Comparison of ENCODE assay signal across 9 mouse cellular contexts in genomic region chr7:98141206-98141605, GRCm38 (mm10). TPM values are rescaled to one million over a fixed set of nuclear protein-coding genes. Genes with fewer than 3 reads are reported as not detected.
DNase-seq lines count a peak whose midpoint lies in the region; ATAC-seq and TF ChIP-seq lines count a peak whose summit lies in the region.
"Had no signal": no experiment of that assay in that cellular context is flagged by ENCODE, and none has a peak within 500 bp of the region (broad histone marks: within the 10 kb centered on the region; RNA-seq: fewer than 3 reads in every experiment).

No protein-coding gene starts in this region.

- H3K27me3 ChIP-seq in forebrain, postnatal 0 days (ENCODE audit: insufficient read depth, low read length): no peaks in the 10 kb centered on the region
- peaks cover 7% of the 10 kb centered on the region; the same call in 1 of the 2 replicates for H3K27me3 ChIP-seq in forebrain, embryonic 10.5 days (ENCODE audit: poor library complexity, severe bottlenecking)
- H3K27me3 ChIP-seq in liver, embryonic 11.5 days (replicated peaks; ENCODE audit: control insufficient read depth, insufficient read depth, low read length): no peaks in the 10 kb centered on the region

- 0 out of 2 replicates have a peak, but pooled peaks have one; percentile 33 for ATAC-seq in forebrain, postnatal 0 days
- 0 out of 2 replicates have a peak, but pooled peaks have one; percentile 40 for ATAC-seq in common myeloid progenitor, adult 5-6 weeks (replicated peaks; ENCODE audit: low read depth, poor library complexity, severe bottlenecking)
- peak; percentile 48; the same call in 1 of the 2 replicates for ATAC-seq in liver, embryonic 11.5 days (replicated peaks; ENCODE audit: low FRiP score)

- no peak for DNase-seq in forebrain, postnatal 0 days
- no peak for DNase-seq in forebrain, embryonic 10.5 days (ENCODE audit: extremely low spot score, low spot score)
- peak; percentile 58 for DNase-seq in 3T3-L1 (ENCODE audit: low read depth, low spot score)
- DNase-seq in liver, embryonic 11.5 days (ENCODE audit: low spot score): no peak
- peak; percentile 52 for DNase-seq in thymus, postnatal 14 days
- no peak for DNase-seq in cerebellum, postnatal 36 days
- DNase-seq in frontal cortex, postnatal 36 days (ENCODE audit: low spot score in 2 of 2): no peak

- WGBS in forebrain, postnatal 0 days: 43% methylated on average over 3 of the region's 3 CpGs
- 63% methylated on average over 3 of the region's 3 CpGs for WGBS in forebrain, embryonic 10.5 days
- 68% methylated on average over 3 of the region's 3 CpGs for WGBS in liver, embryonic 11.5 days

- no peak overlapping the region for H3K9ac ChIP-seq in forebrain, postnatal 0 days
- H3K9ac ChIP-seq in liver, embryonic 11.5 days (ENCODE audit: low read depth, low read length): no peak overlapping the region
- H3K9ac ChIP-seq: midbrain, embryonic 12.5 days had no signal

- H3K4me3 ChIP-seq in forebrain, postnatal 0 days (ENCODE audit: low read depth, low read length): no peak overlapping the region
- no peak overlapping the region for H3K4me3 ChIP-seq in forebrain, embryonic 10.5 days
- no peak overlapping the region for H3K4me3 ChIP-seq in liver, embryonic 11.5 days (ENCODE audit: low read depth, low read length)
- H3K4me3 ChIP-seq: midbrain, embryonic 12.5 days had no signal

- no peaks in the 10 kb centered on the region for H3K4me1 ChIP-seq in forebrain, postnatal 0 days (ENCODE audit: insufficient read depth)
- peaks cover 37% of the 10 kb centered on the region for H3K4me1 ChIP-seq in forebrain, embryonic 10.5 days
- H3K4me1 ChIP-seq in liver, embryonic 11.5 days (replicated peaks; ENCODE audit: control insufficient read depth, insufficient read depth, low read length): peaks cover 18% of the 10 kb centered on the region

- H3K27ac ChIP-seq in forebrain, postnatal 0 days (ENCODE audit: low read depth, low read length): no peak overlapping the region
- H3K27ac ChIP-seq in forebrain, embryonic 10.5 days: no peak overlapping the region
- H3K27ac ChIP-seq in liver, embryonic 11.5 days (ENCODE audit: low read depth, low read length): no peak overlapping the region
- H3K27ac ChIP-seq: midbrain, embryonic 12.5 days had no signal

- peak; percentile 50 for TF ChIP-seq CTCF in forebrain, postnatal 0 days (IDR thresholded peaks at IDR 0.05; ENCODE audit: low read depth)

- no peaks in the 10 kb centered on the region for H3K36me3 ChIP-seq in forebrain, postnatal 0 days (ENCODE audit: insufficient read depth)
- H3K36me3 ChIP-seq in forebrain, embryonic 10.5 days (replicated peaks): no peaks in the 10 kb centered on the region
- no peaks in the 10 kb centered on the region; the same call in 1 of the 2 replicates for H3K36me3 ChIP-seq in liver, embryonic 11.5 days (ENCODE audit: control insufficient read depth, insufficient read depth, low read length)
- H3K36me3 ChIP-seq: midbrain, embryonic 12.5 days had no signal

- H3K4me2 ChIP-seq in forebrain, postnatal 0 days (ENCODE audit: low read depth): no peak overlapping the region
- no peak overlapping the region for H3K4me2 ChIP-seq in liver, embryonic 11.5 days
- H3K4me2 ChIP-seq: midbrain, embryonic 12.5 days had no signal

- no peaks in the 10 kb centered on the region for H3K9me3 ChIP-seq in forebrain, postnatal 0 days (ENCODE audit: low read length)
- no peaks in the 10 kb centered on the region for H3K9me3 ChIP-seq in forebrain, embryonic 10.5 days
- no peaks in the 10 kb centered on the region for H3K9me3 ChIP-seq in liver, embryonic 11.5 days (ENCODE audit: control insufficient read depth, low read length)
- H3K9me3 ChIP-seq: midbrain, embryonic 12.5 days had no signal

RNA-seq across cellular contexts. Expression of gene Omp, which starts 4.1 kb away (rescaled TPM):
- 0.29 and 0.54 TPM in 2 replicates for total RNA-seq in forebrain, postnatal 0 days (2014; rRNA removed)
- 0.31 and 0.38 TPM in 2 replicates for polyA plus RNA-seq in forebrain, postnatal 0 days (2015; fragmentation: Nextera tagmentation; extraction: Ambion mirVana)
- polyA plus RNA-seq in forebrain, embryonic 10.5 days (2016; fragmentation: Nextera tagmentation; extraction: Ambion mirVana): 0.11 and 0.19 TPM in 2 replicates
- 0.23 TPM in 1 of 2 replicates, not detected in the other for total RNA-seq in common myeloid progenitor, adult 5-6 weeks (2017)
- 0.62 and 0.70 TPM in 2 replicates for polyA plus RNA-seq in liver, embryonic 11.5 days (2014; fragmentation: Nextera tagmentation; extraction: Ambion mirVana)
- polyA plus RNA-seq: midbrain, embryonic 12.5 days had no signal

RNA-seq across cellular contexts. Expression of gene Myo7a, which starts 21.9 kb away (rescaled TPM):
- 37.4 and 47.3 TPM in 2 replicates for total RNA-seq in forebrain, postnatal 0 days (2014; rRNA removed)
- 5.7 and 11.1 TPM in 2 replicates for polyA plus RNA-seq in forebrain, postnatal 0 days (2015; fragmentation: Nextera tagmentation; extraction: Ambion mirVana)
- polyA plus RNA-seq in forebrain, embryonic 10.5 days (2016; fragmentation: Nextera tagmentation; extraction: Ambion mirVana): 20.1 and 20.8 TPM in 2 replicates
- total RNA-seq in common myeloid progenitor, adult 5-6 weeks (2017): 7.4 and 7.5 TPM in 2 replicates
- polyA plus RNA-seq in liver, embryonic 11.5 days (2014; fragmentation: Nextera tagmentation; extraction: Ambion mirVana): 20.1 and 20.7 TPM in 2 replicates

RNA-seq across cellular contexts. Expression of gene Capn5, which starts 36.9 kb away (rescaled TPM):
- 35.8 and 39.2 TPM in 2 replicates for total RNA-seq in forebrain, postnatal 0 days (2014; rRNA removed)
- polyA plus RNA-seq in forebrain, postnatal 0 days (2015; fragmentation: Nextera tagmentation; extraction: Ambion mirVana): 21.3 and 22.6 TPM in 2 replicates
- polyA plus RNA-seq in forebrain, embryonic 10.5 days (2016; fragmentation: Nextera tagmentation; extraction: Ambion mirVana): 5.8 TPM in 2 replicates
- total RNA-seq in common myeloid progenitor, adult 5-6 weeks (2017): 10.6 and 15.1 TPM in 2 replicates
- 20.0 and 20.1 TPM in 2 replicates for polyA plus RNA-seq in liver, embryonic 11.5 days (2014; fragmentation: Nextera tagmentation; extraction: Ambion mirVana)

RNA-seq across cellular contexts. Expression of gene B3gnt6, which starts 58.1 kb away (rescaled TPM):
- 0.08 and 0.19 TPM in 2 replicates for total RNA-seq in forebrain, postnatal 0 days (2014; rRNA removed)
- polyA plus RNA-seq in forebrain, postnatal 0 days (2015; fragmentation: Nextera tagmentation; extraction: Ambion mirVana): 0.26 and 0.63 TPM in 2 replicates
- polyA plus RNA-seq in forebrain, embryonic 10.5 days (2016; fragmentation: Nextera tagmentation; extraction: Ambion mirVana): 0.06 TPM in 1 of 2 replicates, not detected in the other
- total RNA-seq in common myeloid progenitor, adult 5-6 weeks (2017): 0.87 TPM in 1 of 2 replicates, not detected in the other
- 0.09 TPM in 1 of 2 replicates, not detected in the other for polyA plus RNA-seq in liver, embryonic 11.5 days (2014; fragmentation: Nextera tagmentation; extraction: Ambion mirVana)
- polyA plus RNA-seq: midbrain, embryonic 12.5 days had no signal

Comparison
In these comparisons a context has a peak if more than half of its experiments do, and no peak if none do; other contexts are left out.
1. DNase-seq: peak in 3T3-L1 (single experiment) and thymus, postnatal 14 days (single experiment); none in forebrain, postnatal 0 days (single experiment), forebrain, embryonic 10.5 days (single experiment), liver, embryonic 11.5 days (single experiment), cerebellum, postnatal 36 days (0 of 2) and frontal cortex, postnatal 36 days (0 of 2).
2. Peak in every context shown above with its lines, with median percentiles within 50 percentile points of each other: ATAC-seq.